Mouse (Mus musculus): ENCODE data around the gene Agrp. TPM values are rescaled to one million over a fixed set of nuclear protein-coding genes. Genes with fewer than 3 reads are reported as not detected.

The Agrp gene
- total and polyA plus RNA-seq, 2 experiments from 2014 or later: 7.6 TPM; not detected in 1

- WGBS: 36% methylated on average over 1 of the region's 1 CpGs
- peaks cover 14% of the 10 kb centered on the region for H3K36me3 ChIP-seq (ENCODE audit: insufficient read depth, low read length)
- H3K27ac ChIP-seq (ENCODE audit: low read depth, low read length): no peak overlapping the region
- no peaks in the 10 kb centered on the region for H3K27me3 ChIP-seq (ENCODE audit: insufficient read depth, low read length)
- no peak overlapping the region for H3K9ac ChIP-seq (replicated peaks; ENCODE audit: low read length, poor library complexity, severe bottlenecking)
- no peak for TF ChIP-seq CTCF (IDR thresholded peaks at IDR 0.05)
- H3K4me3 ChIP-seq (ENCODE audit: low read depth, low read length): no peak overlapping the region
- no peak for DNase-seq (ENCODE audit: low spot score)
- no peak for ATAC-seq (ENCODE audit: low FRiP score)
- no peak overlapping the region for H3K4me2 ChIP-seq (ENCODE audit: low read depth, low read length, poor library complexity, severe bottlenecking)
- H3K9me3 ChIP-seq (ENCODE audit: low read length): no peaks in the 10 kb centered on the region
- no peaks in the 10 kb centered on the region; the same call in 1 of the 2 replicates for H3K4me1 ChIP-seq (ENCODE audit: insufficient read depth, low read length)
Measured at GRCm38 (mm10) chr8:105543703-105544102, 93.5 kb downstream of the Agrp start.

GRCm38 (mm10) chr8:105542808-105543207 lies 94.4 kb downstream of the Agrp start:
- Histone ChIP-seq H3K36me3 (ENCODE audit: insufficient read depth, low read length) (peaks cover 23% of the 10 kb centered on the region), H3K4me3 (ENCODE audit: low read depth, low read length) (no peak overlapping the region), H3K9ac (replicated peaks; ENCODE audit: low read length, poor library complexity, severe bottlenecking) (no peak overlapping the region), H3K27ac (ENCODE audit: low read depth, low read length) (no peak overlapping the region), H3K27me3 (ENCODE audit: insufficient read depth, low read length) (no peaks in the 10 kb centered on the region), H3K4me1 (ENCODE audit: insufficient read depth, low read length) (no peaks in the 10 kb centered on the region; the same call in 1 of the 2 replicates), H3K4me2 (ENCODE audit: low read depth, low read length, poor library complexity, severe bottlenecking) (no peak overlapping the region), H3K9me3 (ENCODE audit: low read length) (no peaks in the 10 kb centered on the region)
- TF ChIP-seq CTCF (IDR thresholded peaks at IDR 0.05): no peak
- 99% methylated on average over 2 of the region's 2 CpGs for WGBS
- ATAC-seq (ENCODE audit: low FRiP score) (no peak), DNase-seq (ENCODE audit: low spot score) (no peak)

GRCm38 (mm10) chr8:105542032-105542656 lies 95.0 kb downstream of the Agrp start:
- H3K4me3 ChIP-seq (ENCODE audit: low read depth, low read length): no peak overlapping the region
- ATAC-seq (ENCODE audit: low FRiP score) (no peak), DNase-seq (ENCODE audit: low spot score) (no peak)
- no peak for TF ChIP-seq CTCF (IDR thresholded peaks at IDR 0.05)
- 87% methylated on average over 3 of the region's 3 CpGs for WGBS
- no peak overlapping the region for H3K4me2 ChIP-seq (ENCODE audit: low read depth, low read length, poor library complexity, severe bottlenecking)
- no peak overlapping the region for H3K27ac ChIP-seq (ENCODE audit: low read depth, low read length)
- H3K9me3 ChIP-seq (ENCODE audit: low read length): no peaks in the 10 kb centered on the region
- H3K36me3 ChIP-seq (ENCODE audit: insufficient read depth, low read length): peaks cover 30% of the 10 kb centered on the region
- no peak overlapping the region for H3K9ac ChIP-seq (replicated peaks; ENCODE audit: low read length, poor library complexity, severe bottlenecking)
- H3K4me1 ChIP-seq (ENCODE audit: insufficient read depth, low read length): no peaks in the 10 kb centered on the region; the same call in 1 of the 2 replicates
- no peaks in the 10 kb centered on the region for H3K27me3 ChIP-seq (ENCODE audit: insufficient read depth, low read length)

- Histone ChIP-seq H3K36me3 (ENCODE audit: insufficient read depth, low read length) (peaks cover 46% of the 10 kb centered on the region), H3K9ac (replicated peaks; ENCODE audit: low read length, poor library complexity, severe bottlenecking) (no peak overlapping the region), H3K9me3 (ENCODE audit: low read length) (no peaks in the 10 kb centered on the region), H3K27me3 (ENCODE audit: insufficient read depth, low read length) (no peaks in the 10 kb centered on the region), H3K4me2 (ENCODE audit: low read depth, low read length, poor library complexity, severe bottlenecking) (no peak overlapping the region), H3K27ac (ENCODE audit: low read depth, low read length) (no peak overlapping the region), H3K4me1 (ENCODE audit: insufficient read depth, low read length) (no peaks in the 10 kb centered on the region; the same call in 1 of the 2 replicates), H3K4me3 (ENCODE audit: low read depth, low read length) (no peak overlapping the region)
- DNase-seq (ENCODE audit: low spot score): no peak
- ATAC-seq (ENCODE audit: low FRiP score): no peak
- no peak for TF ChIP-seq CTCF (IDR thresholded peaks at IDR 0.05)
- WGBS: 90% methylated on average over 4 of the region's 4 CpGs
Measured at GRCm38 (mm10) chr8:105538940-105539339, 98.3 kb downstream of the Agrp start.

DNA sequence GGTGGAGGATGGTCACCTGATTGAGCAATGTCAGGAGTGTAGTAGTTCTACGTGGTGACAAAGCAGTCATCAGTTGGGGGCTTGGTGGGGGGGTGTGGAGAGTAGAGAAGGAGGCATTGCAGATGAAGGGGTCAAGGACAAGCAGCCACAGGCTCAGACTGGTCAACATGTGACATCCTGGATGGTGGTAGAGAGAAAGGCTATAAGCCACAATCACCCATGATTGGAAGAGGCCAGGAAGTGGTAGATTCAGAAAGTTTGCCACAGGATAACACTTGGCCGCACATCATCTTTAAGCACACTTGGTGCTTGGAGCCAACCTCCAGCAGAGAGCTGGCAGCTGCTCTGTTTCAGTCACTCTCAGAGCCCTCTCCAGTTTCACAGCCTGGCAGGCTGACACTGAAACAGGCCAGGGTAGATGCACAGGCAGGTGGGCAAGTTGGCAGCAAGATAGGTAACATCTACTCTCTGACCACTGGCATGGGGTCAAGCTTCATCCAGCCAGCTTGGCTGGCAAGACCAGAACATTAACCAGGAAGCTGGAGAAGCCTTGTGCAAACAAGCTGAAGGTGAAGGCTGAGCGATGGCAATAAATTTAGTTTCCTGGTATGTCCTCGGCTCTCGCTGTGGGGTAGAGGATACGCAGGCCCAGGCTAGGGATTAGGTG lies 100.0 kb downstream of the Agrp start:
- no peak overlapping the region for H3K4me3 ChIP-seq (ENCODE audit: low read depth, low read length)
- peaks cover 46% of the 10 kb centered on the region for H3K36me3 ChIP-seq (ENCODE audit: insufficient read depth, low read length)
- WGBS: 89% methylated on average over 6 of the region's 6 CpGs
- no peak for ATAC-seq (ENCODE audit: low FRiP score)
- TF ChIP-seq CTCF (IDR thresholded peaks at IDR 0.05): no peak
- no peak overlapping the region for H3K9ac ChIP-seq (replicated peaks; ENCODE audit: low read length, poor library complexity, severe bottlenecking)
- DNase-seq (ENCODE audit: low spot score): no peak
- no peak overlapping the region for H3K27ac ChIP-seq (ENCODE audit: low read depth, low read length)
- no peaks in the 10 kb centered on the region for H3K9me3 ChIP-seq (ENCODE audit: low read length)
- H3K4me1 ChIP-seq (ENCODE audit: insufficient read depth, low read length): no peaks in the 10 kb centered on the region
- no peaks in the 10 kb centered on the region for H3K27me3 ChIP-seq (ENCODE audit: insufficient read depth, low read length)
- no peak overlapping the region for H3K4me2 ChIP-seq (ENCODE audit: low read depth, low read length, poor library complexity, severe bottlenecking)

GRCm38 (mm10) chr8:105536546-105536945 lies 100.6 kb downstream of the Agrp start:
- Histone ChIP-seq H3K4me3 (ENCODE audit: low read depth, low read length) (no peak overlapping the region), H3K9ac (replicated peaks; ENCODE audit: low read length, poor library complexity, severe bottlenecking) (no peak overlapping the region), H3K4me2 (ENCODE audit: low read depth, low read length, poor library complexity, severe bottlenecking) (no peak overlapping the region), H3K9me3 (ENCODE audit: low read length) (no peaks in the 10 kb centered on the region), H3K36me3 (ENCODE audit: insufficient read depth, low read length) (peaks cover 43% of the 10 kb centered on the region), H3K27me3 (ENCODE audit: insufficient read depth, low read length) (no peaks in the 10 kb centered on the region), H3K27ac (ENCODE audit: low read depth, low read length) (no peak overlapping the region), H3K4me1 (ENCODE audit: insufficient read depth, low read length) (no peaks in the 10 kb centered on the region)
- ATAC-seq (ENCODE audit: low FRiP score) (no peak), DNase-seq (ENCODE audit: low spot score) (no peak)
- TF ChIP-seq CTCF (IDR thresholded peaks at IDR 0.05): no peak
- WGBS: 93% methylated on average over 3 of the region's 3 CpGs
